Mouse (Mus musculus): Measurements from ENCODE around the gene Nudt14. TPM values are rescaled to one million over a fixed set of nuclear protein-coding genes. Genes with fewer than 3 reads are reported as not detected.

The Nudt14 gene
- polyA plus RNA-seq (2017; shearing (Covaris generic)): 50.0 TPM

GRCm38 (mm10) chr12:112941776-112942713 lies at the start of gene Nudt14:
TSS of gene Nudt14 (minus strand) at chr12:112942124.

DNA sequence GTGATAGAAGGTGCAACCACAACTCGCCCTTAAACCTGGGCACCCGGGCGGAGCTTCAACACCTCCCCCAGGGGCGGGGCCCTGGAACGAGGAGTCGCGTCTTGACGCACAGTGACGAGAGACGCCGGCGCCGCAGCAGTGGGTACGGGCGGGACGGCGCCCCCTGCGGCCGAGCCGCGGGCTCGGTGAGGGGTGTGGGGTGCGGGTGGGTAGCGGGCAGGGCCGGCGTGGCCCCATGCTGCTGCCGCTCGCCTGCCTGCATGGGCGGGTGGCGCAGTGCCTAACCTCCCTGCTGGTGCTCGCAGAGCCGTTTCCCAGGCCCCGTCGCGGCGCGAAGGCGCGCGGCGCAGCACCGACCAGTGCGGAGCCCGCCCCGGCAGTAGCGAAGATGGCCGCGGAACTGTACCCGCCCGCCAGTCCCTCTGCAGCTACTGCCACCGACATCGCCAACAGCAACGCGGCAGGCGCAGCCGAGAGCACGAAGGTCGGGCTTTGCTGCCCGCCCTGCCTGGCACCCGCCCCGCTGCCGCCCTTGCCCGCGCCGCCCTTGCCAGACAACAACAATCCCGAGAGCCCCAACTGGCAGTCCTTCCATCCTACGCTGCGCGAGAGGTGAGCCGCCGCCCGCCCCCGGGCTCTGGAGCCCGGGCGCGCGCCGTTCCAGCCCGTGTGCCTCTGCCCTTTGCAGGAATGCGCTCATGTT lies 34.6 kb upstream of the Nudt14 start, which contains the start of gene Btbd6:
Gene Btbd6 (plus strand): TSS at position 112 of the 703 bp plus-strand sequence.

DNA sequence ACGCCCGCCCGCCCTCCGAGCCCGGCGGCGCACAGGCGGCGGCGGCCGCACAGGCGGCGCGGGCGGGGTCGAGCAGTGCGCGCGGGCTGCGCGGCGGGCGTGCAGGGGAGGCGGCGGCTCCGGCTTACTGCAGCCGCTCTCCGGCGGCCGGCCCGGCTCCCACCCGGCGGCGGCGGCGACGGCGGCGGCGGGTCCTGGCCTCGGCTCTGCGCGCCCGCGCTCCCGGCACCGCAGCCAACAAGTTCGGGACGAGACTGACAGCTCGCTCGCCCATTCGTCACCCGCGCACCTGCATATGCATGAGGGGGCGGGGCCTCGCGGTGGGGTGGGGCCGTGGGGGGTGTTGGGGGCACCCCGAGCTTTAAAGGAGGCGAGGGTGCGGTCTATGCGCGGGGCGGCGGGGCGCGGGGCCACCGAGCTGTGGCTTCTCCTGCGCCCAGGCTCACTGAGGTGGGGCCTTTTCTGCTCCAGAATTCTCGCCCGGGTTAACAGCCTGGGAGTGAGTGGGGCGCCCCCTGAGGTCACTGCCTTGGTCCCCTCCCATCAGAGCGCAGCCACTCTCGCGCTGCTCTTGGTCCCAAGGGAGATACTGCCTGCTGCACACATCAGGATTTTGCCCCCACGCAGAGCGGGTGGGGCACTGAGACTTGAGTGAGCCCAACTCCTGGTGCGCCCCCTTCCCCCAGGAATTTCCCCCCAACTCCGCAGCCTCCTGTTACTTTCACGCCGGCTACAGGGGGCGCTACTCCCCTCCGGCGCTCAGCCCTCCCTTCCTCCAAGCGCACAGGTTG lies 12.2 kb downstream of the Nudt14 start, which contains the start of gene Jag2:
Gene Jag2 (minus strand): TSS at position 215 of the 791 bp plus-strand sequence.

Other genes starting within 250 kb of the Nudt14 start
- gene Cep170b, start 221.7 kb downstream of the Nudt14 start, polyA plus RNA-seq (2017; shearing (Covaris generic)): 7.9 TPM
- gene Pld4, start 181.5 kb downstream of the Nudt14 start, polyA plus RNA-seq (2017; shearing (Covaris generic)): 2.2 TPM
- gene Ahnak2, start 139.5 kb downstream of the Nudt14 start, polyA plus RNA-seq (2017; shearing (Covaris generic)): not detected
- 0.54 TPM for gene Clba1, start 133.2 kb downstream of the Nudt14 start, polyA plus RNA-seq (2017; shearing (Covaris generic))
- gene Cdca4, start 112.7 kb downstream of the Nudt14 start, polyA plus RNA-seq (2017; shearing (Covaris generic)): 82.5 TPM
- gene Gpr132, start 73.9 kb downstream of the Nudt14 start, polyA plus RNA-seq (2017; shearing (Covaris generic)): 37.1 TPM
- 2.7 TPM for gene Jag2, start 12.3 kb downstream of the Nudt14 start, polyA plus RNA-seq (2017; shearing (Covaris generic))
- gene Btbd6, start 34.4 kb upstream of the Nudt14 start, polyA plus RNA-seq (2017; shearing (Covaris generic)): 60.3 TPM
- gene Brf1, start 58.6 kb upstream of the Nudt14 start, polyA plus RNA-seq (2017; shearing (Covaris generic)): 183 TPM
- 31.0 TPM for gene Pacs2, start 72.4 kb upstream of the Nudt14 start, polyA plus RNA-seq (2017; shearing (Covaris generic))
- 0.53 TPM for gene Tex22, start 132.4 kb upstream of the Nudt14 start, polyA plus RNA-seq (2017; shearing (Covaris generic))
- 41.2 TPM for gene Mta1, start 156.2 kb upstream of the Nudt14 start, polyA plus RNA-seq (2017; shearing (Covaris generic))
- gene Crip2, start 198.1 kb upstream of the Nudt14 start, polyA plus RNA-seq (2017; shearing (Covaris generic)): 4.0 TPM
- gene Crip1, start 204.2 kb upstream of the Nudt14 start, polyA plus RNA-seq (2017; shearing (Covaris generic)): 1,078 TPM
- 9.5 TPM for gene Tedc1, start 214.3 kb upstream of the Nudt14 start, polyA plus RNA-seq (2017; shearing (Covaris generic))
- gene Tmem121, start 243.8 kb upstream of the Nudt14 start, polyA plus RNA-seq (2017; shearing (Covaris generic)): 0.74 TPM